Mouse (Mus musculus): Measurements from ENCODE around the gene Cuzd1.

The Cuzd1 gene

DNA sequence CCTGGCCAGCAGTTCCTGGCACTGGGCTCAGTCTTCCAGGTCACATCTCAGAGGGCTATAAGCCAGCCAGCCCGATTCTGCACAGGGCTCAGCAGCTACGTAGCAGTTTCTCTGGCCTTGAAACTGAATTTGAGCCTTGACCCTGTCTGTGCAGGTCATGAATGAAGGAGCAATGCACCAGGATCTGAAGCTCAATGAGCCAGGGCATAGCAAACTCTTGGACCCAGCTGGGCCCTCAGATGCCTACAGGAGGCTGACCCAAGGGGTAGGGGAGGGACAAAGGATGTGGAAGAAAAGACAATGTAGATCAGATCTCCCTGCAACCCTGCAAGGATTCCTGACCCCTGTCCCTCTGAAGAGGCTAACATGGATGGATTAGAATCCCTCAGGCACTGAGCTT, at the start of gene Cuzd1:
Gene Cuzd1 (minus strand): TSS at position 101 of the 400 bp plus-strand sequence.
- no peak for DNase-seq (ENCODE audit: low spot score in 2 of 2)

DNA sequence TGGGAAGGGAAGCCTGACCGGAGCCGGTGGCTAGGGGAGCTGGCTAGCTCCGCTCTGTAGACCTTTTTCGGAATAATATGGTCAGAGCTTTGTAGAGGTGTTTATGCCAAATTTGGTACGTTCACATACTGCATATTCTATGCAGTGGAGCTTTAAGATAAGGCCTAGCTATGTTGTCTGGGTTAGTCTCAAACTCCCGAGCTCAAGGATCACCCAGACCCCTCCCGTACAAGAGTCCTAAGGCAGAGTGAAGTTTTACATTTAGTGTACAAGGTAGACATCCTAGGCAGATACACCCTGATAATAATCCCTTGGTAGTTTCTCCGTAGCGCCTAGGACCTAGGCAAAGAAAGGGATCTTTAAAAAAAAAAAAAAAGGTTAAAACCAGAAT, 49.4 kb upstream of the Cuzd1 start:
- DNase-seq (ENCODE audit: low spot score in 2 of 2), result no peak

DNA sequence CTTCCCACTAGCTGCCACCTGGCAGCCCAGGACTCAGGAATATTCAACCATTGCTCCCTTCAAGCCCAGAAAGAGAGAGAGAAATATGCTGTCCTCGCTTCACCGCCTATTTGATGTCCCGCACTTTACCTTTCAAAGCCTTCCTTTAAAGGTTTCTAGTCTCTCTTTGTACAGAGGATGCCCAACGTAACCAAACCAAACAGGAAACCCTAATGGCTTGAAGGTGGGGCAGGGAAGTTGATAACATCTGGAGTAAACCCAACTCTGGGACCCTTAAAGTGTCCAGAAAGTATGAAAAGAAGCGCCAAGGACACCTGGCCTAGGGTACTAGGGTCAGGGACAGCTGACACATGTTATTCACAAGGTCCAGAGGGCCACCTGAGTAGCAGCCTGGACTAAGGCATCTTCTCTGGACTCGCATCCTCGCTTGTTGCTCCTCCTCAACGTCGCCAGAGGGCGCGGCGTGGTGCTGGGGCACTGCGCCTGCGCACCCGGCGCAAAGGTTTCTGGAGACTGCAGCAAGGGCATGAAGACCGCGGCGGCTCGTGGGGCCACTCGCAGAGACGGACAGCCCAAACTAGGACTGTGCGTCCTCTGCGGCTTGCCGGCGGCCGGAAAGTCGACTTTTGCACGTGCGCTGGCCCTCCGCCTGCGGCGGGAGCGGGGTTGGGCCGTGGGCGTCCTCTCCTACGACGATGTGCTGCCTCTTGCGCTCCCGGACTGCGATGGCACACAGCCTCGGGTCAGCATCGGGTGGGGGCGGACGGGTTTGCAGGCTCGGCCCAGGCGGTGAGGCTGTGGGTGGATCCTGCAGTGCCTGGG, 48.8 kb upstream of the Cuzd1 start, which contains the start of gene Pstk:
Gene Pstk (plus strand): TSS at position 494 of the 822 bp plus-strand sequence.
- DNase-seq (ENCODE audit: low spot score in 2 of 2), result peak; percentile 87 to 92

GRCm38 (mm10) chr7:131364131-131364530, 42.0 kb upstream of the Cuzd1 start:
- no peak for DNase-seq (ENCODE audit: low spot score in 2 of 2)

DNA sequence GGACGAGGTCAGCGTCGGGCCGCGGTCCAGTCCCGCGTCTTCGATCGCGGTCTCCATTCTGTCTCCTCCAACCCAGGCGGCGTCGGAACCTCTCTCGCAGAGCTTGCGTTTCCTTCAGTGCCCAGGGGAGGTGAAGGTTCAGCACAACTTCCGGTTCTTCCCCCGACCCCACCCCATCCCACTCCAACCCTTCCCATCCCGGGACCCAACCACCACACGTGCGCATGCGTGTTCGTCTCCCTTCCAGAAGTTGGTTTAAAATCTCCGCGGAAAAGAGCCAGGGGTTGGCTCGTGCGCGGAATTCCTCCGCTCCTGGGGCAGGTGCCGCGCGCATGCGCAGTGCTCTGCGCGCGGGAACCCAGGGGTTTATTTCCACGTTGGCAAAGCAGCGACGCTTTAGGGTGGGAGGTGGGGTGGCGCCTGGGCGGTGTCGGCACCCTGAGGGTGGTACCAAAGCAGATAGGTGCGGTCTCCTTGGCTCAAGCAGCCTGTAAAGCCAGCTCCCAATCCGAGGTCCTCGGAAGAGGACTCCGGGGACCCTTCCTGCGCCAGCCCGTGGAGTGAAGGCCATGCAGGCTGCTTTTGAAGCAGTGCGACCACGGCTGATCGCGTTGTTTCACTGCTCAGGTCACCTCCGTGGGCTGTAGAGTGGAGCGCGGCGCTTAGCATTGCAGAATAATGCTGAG, 40.7 kb upstream of the Cuzd1 start, which contains the start of gene 2310057M21Rik:
Gene 2310057M21Rik (minus strand): TSS at position 145 of the 686 bp plus-strand sequence.
- peak; percentile 93 to 94 for DNase-seq (ENCODE audit: low spot score in 2 of 2)

DNA sequence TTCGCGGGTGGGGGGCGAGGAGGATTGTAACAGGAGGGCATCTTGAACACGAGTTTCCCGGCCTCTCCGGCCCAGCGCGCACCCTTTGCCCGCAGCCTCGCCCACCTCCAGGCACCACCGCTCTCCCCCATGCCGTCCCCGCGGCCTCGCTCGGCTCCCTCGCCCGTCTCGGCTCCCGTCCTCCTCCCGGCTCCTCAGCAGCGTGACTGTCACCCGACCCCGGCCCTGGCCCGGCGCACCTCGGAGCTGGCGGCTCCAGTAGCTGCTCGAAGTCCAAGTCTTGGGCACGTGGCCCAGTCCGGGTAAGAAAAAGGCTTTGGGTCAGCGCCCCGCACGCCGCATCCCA, 40.1 kb upstream of the Cuzd1 start:
- no peak for DNase-seq (ENCODE audit: low spot score in 2 of 2)

- DNase-seq (ENCODE audit: low spot score in 2 of 2), result no peak
These were observed 34.0 kb upstream of the Cuzd1 start for GRCm38 (mm10) chr7:131356105-131356504.

- no peak for DNase-seq (ENCODE audit: low spot score in 2 of 2)
These were observed 23.9 kb upstream of the Cuzd1 start for GRCm38 (mm10) chr7:131345856-131346541.

GRCm38 (mm10) chr7:131337502-131338068, 15.5 kb upstream of the Cuzd1 start:
- no peak for DNase-seq (ENCODE audit: low spot score in 2 of 2)

GRCm38 (mm10) chr7:131333564-131333963, 11.5 kb upstream of the Cuzd1 start, which contains the start of gene Fam24a:
Fam24a (plus strand) TSS chr7:131333864.
- DNase-seq (ENCODE audit: low spot score in 2 of 2), result no peak

DNA sequence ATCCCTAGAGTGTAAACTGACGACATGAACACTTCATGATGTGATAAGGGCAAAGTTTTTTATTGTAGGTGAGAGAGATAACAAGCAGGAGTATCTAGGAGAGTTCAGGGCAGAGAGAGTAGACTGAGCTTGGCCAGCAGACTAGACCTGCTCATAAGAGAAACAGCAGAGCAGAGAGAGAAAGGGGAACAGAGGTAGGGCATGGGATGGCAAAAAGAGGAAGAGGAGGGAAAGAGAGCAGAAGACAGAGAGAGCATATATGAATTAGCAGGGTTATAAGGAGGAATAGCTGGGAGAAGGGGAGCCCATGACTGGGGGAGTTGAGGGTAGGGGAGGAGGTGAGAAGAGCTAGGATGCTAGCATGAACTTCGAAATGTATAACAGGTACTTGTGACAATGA, 9.6 kb upstream of the Cuzd1 start:
- DNase-seq (ENCODE audit: low spot score in 2 of 2), result no peak

GRCm38 (mm10) chr7:131329416-131329815, 7.3 kb upstream of the Cuzd1 start, which contains the start of gene Fam24b:
Fam24b (minus strand) TSS chr7:131329516.
- no peak for DNase-seq (ENCODE audit: low spot score in 2 of 2)

GRCm38 (mm10) chr7:131327054-131327453, 5.0 kb upstream of the Cuzd1 start:
- DNase-seq (ENCODE audit: low spot score in 2 of 2), result no peak

DNA sequence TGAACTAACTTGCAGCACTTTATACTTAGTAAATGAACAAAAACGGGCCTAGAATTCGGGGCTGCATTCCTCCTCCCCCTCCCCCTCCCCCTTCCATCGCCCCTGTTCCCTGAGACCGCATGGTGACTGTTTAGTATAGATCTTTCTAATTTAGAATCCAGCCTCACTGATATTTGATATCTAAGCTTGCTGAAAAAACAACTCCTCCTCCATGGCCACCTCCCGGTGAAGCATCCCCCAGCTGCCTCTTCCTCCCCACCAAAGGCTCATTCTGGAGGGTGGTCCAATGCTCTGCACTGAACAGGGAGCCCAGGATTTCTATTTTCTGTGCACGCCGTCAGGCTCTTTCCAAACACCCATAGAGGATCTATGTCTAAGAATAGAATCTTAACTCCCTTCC, 3.8 kb downstream of the Cuzd1 start:
- no peak for DNase-seq (ENCODE audit: low spot score in 2 of 2)

DNA sequence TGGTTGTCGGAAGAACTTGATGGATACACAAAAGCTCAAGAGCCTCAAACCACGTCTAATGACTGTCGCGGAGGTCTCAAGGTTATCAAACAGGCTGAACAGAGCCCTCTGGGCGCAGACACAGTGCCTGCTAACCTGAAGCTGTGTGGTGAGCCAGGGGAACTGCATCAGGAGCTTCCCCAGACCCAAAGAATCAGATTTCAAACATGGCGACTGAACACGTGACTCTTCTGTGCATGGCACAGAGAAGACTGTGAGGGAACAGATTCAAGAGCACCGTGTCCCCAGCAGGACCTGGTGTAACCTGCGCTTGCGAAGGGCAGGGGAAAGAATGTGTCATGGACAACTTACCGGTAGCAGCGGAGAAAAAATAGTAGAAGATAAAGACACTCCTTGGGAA, 4.5 kb downstream of the Cuzd1 start:
- DNase-seq (ENCODE audit: low spot score in 2 of 2), result no peak

- no peak for DNase-seq (ENCODE audit: low spot score in 2 of 2)
These were observed 7.6 kb downstream of the Cuzd1 start for GRCm38 (mm10) chr7:131314493-131314892.

DNA sequence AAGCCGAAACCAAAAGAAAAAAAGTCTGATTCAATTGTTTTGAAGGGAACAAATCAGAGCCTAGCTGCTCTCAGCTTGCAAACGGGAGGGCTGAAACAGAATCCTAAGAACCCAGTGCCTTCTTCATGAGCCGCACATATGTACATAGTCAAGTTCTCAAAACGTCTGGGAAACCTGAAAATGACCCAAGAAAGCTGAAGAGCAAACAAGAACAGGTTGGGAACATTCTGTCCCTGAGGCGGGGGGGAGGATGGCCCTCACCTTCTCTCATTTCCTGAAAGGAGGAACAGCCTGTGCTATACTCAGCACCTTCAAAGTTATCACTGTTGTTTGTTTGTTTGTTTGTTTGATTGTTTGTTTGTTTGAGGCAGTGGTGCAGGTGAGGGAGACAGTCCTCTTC, 15.4 kb downstream of the Cuzd1 start:
- no peak for DNase-seq (ENCODE audit: low spot score in 2 of 2)

GRCm38 (mm10) chr7:131303340-131303739, 18.8 kb downstream of the Cuzd1 start:
- no peak for DNase-seq (ENCODE audit: low spot score in 2 of 2)

DNA sequence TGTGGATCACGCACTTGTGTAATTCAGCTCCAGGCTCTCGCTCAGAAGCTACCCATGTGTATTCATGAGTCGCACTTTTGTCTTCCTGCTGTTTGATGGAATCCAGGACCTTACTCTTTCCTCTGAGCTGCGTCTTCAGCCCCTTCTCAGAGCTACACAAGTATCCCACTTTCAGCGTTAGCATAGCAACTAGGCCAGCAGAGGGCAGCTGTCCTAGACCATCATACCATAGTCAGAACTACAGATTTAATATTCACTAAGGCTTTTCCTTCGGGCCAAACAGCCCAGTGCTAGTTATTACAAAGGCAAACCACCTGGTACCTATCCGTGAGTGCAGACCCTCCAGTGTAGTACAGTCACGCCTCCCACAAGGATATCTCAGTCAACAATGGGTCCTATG, 24.9 kb downstream of the Cuzd1 start:
- DNase-seq (ENCODE audit: low spot score in 2 of 2), result no peak

GRCm38 (mm10) chr7:131265851-131266250, 56.2 kb downstream of the Cuzd1 start:
- no peak for DNase-seq (ENCODE audit: low spot score in 2 of 2)

- DNase-seq (ENCODE audit: low spot score in 2 of 2), result no peak
These were observed 57.8 kb downstream of the Cuzd1 start for GRCm38 (mm10) chr7:131264251-131264650.

GRCm38 (mm10) chr7:131260946-131261345, 61.1 kb downstream of the Cuzd1 start:
- peak; percentile 28 to 57 for DNase-seq (ENCODE audit: low spot score in 2 of 2)

All from right cerebral cortex, adult 2 months (tissue).